Mouse (Mus musculus) hindbrain, embryonic 12.5 days (tissue): ENCODE data around the gene Elmo2. TPM values are rescaled to one million over a fixed set of nuclear protein-coding genes. Genes with fewer than 3 reads are reported as not detected.

ENCODE experiments used
- ATAC-seq: fragments of 200-750 bp; cut with Nextera tagmentation; 2 replicates; pipeline ENCODE4 v1.8.0; 2017; ENCODE audit warnings: moderate TSS enrichment; ENCODE audit not compliant: low FRiP score
- H3K27ac ChIP-seq: fragments of 300-500 bp; sonication (generic); 2 replicates; pipeline ENCODE4 v1.5.1; 2016; ENCODE audit warnings: mild to moderate bottlenecking
- H3K27me3 ChIP-seq: fragments of 300-500 bp; sonication (generic); 2 replicates; pipeline ENCODE4 v1.6.1; 2016; ENCODE audit warnings: mild to moderate bottlenecking
- H3K36me3 ChIP-seq: fragments of 300-500 bp; sonication (generic); 2 replicates; pipeline ENCODE4 v1.6.1; 2016; ENCODE audit warnings: mild to moderate bottlenecking
- H3K4me1 ChIP-seq: fragments of 300-500 bp; sonication (generic); 2 replicates; pipeline ENCODE4 v1.6.1; 2016
- H3K4me2 ChIP-seq: fragments of 300-500 bp; sonication (generic); replicated peaks from 2 replicates; pipeline ENCODE4 v1.6.1; 2016; ENCODE audit warnings: mild to moderate bottlenecking
- H3K4me3 ChIP-seq: fragments of 300-500 bp; sonication (generic); 2 replicates; pipeline ENCODE4 v1.5.1; 2016; ENCODE audit warnings: mild to moderate bottlenecking
- H3K9ac ChIP-seq: fragments of 300-500 bp; sonication (generic); 2 replicates; pipeline ENCODE4 v1.6.1; 2016; ENCODE audit warnings: mild to moderate bottlenecking, moderate library complexity
- H3K9me3 ChIP-seq: fragments of 300-500 bp; sonication (generic); replicated peaks from 2 replicates; pipeline ENCODE4 v1.6.1; 2016; ENCODE audit warnings: mild to moderate bottlenecking
- WGBS: fragments of 180-500 bp; shearing (Covaris S2); methylation state at CpG from one replicate; pipeline ENCODE4 v1.1.7; 2016; 5-methylcytosine and 5-hydroxymethylcytosine counted together
- polyA plus RNA-seq: library from polyadenylated mRNA; unstranded; fragments of >200 nt; fragmentation: Nextera tagmentation; extraction: Ambion mirVana; gene quantifications from 2 replicates; pipeline ENCODE4 v1.2.1, GENCODE M21; 2016

The Elmo2 gene
- polyA plus RNA-seq, 1 experiment from 2014 or later: 88.8 TPM

DNA sequence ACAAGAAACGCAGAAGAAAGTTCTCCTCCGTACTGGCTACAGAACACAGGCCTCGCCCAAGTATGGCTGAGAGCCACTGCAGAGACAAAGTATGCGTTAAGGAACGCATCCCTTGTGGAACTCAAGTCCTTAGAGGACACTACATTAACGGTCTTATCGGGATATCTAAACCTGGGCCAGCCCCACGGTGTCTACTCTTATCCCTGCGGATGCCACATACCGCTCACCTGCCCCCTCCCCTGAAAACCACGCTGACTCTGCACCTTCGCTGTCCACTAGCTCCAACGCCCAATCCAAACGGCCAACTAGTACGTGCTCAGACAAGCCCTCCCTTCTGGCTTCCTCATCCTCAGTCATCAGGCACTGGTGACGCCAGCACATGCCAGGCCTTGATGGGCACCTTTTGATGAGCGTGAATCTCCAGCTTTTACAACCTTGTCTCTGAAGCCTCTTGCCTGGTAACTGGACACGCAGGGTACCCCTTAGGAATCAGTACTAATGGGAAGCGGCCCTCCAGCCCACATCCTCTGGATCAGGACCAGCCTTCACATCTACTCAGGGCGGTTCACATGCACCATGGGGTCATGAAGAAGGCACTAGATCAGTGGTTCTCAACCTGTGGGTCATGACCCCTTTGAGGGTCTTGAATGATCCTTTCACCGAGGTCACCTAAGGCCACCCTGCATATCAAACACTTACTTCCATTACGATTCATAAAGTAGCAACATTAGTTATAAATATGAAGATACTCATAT, 4.1 kb downstream of the Elmo2 start:
- Histone ChIP-seq H3K27ac (no peak overlapping the region), H3K9me3 (no peaks in the 10 kb centered on the region), H3K27me3 (no peaks in the 10 kb centered on the region; the same call in 1 of the 2 replicates), H3K4me1 (peaks cover 71% of the 10 kb centered on the region), H3K4me2 (no peak overlapping the region), H3K36me3 (no peaks in the 10 kb centered on the region), H3K4me3 (no peak overlapping the region), H3K9ac (no peak overlapping the region)
- 86% methylated on average over 22 of the region's 22 CpGs for WGBS
- ATAC-seq: no peak

GRCm38 (mm10) chr2:165321381-165321888, 4.8 kb downstream of the Elmo2 start:
- peaks cover 74% of the 10 kb centered on the region for H3K4me1 ChIP-seq
- H3K4me3 ChIP-seq: no peak overlapping the region
- H3K9me3 ChIP-seq: no peaks in the 10 kb centered on the region
- H3K27ac ChIP-seq: peak overlapping the region; percentile 4; the same call in 1 of the 2 replicates
- 44% methylated on average over 8 of the region's 8 CpGs for WGBS
- H3K9ac ChIP-seq: no peak overlapping the region
- no peak for ATAC-seq
- H3K27me3 ChIP-seq: no peaks in the 10 kb centered on the region; the same call in 1 of the 2 replicates
- H3K36me3 ChIP-seq: no peaks in the 10 kb centered on the region
- H3K4me2 ChIP-seq: no peak overlapping the region

- no peak for ATAC-seq
- Histone ChIP-seq H3K27ac (0 out of 2 replicates have a peak overlapping the region, but pooled peaks have one; percentile 3), H3K4me1 (peaks cover 81% of the 10 kb centered on the region), H3K27me3 (no peaks in the 10 kb centered on the region; the same call in 1 of the 2 replicates), H3K9me3 (no peaks in the 10 kb centered on the region), H3K4me3 (no peak overlapping the region), H3K9ac (no peak overlapping the region), H3K4me2 (no peak overlapping the region; the same call in 1 of the 2 replicates), H3K36me3 (peaks cover 1% of the 10 kb centered on the region; the same call in 1 of the 2 replicates)
- WGBS: 67% methylated on average over 12 of the region's 12 CpGs
Measured at GRCm38 (mm10) chr2:165320531-165321150, 5.6 kb downstream of the Elmo2 start.

DNA sequence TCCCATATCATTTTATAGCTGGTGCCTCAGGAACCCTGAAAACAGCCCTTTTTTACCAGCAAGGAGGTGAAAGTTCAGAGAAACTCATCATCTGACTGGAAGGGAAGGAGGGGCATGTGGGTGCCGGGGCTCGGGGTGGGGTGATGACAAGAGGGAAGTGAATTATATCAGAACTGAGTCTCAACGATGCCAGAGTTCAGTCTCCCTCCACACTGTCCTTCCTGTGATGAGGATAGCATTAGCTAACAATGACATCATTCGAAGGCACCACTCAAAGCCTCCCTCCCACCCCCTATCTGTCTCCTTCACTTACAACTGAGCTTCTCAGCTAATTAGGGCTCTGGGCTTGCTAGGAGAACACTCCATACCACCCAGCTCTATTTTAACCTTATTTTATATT, 6.8 kb downstream of the Elmo2 start:
- Histone ChIP-seq H3K4me2 (no peak overlapping the region), H3K4me3 (no peak overlapping the region), H3K27me3 (no peaks in the 10 kb centered on the region; the same call in 1 of the 2 replicates), H3K27ac (no peak overlapping the region), H3K4me1 (peaks cover 75% of the 10 kb centered on the region), H3K9ac (no peak overlapping the region), H3K36me3 (peaks cover 13% of the 10 kb centered on the region), H3K9me3 (no peaks in the 10 kb centered on the region)
- WGBS: 76% methylated on average over 4 of the region's 4 CpGs
- ATAC-seq: no peak

DNA sequence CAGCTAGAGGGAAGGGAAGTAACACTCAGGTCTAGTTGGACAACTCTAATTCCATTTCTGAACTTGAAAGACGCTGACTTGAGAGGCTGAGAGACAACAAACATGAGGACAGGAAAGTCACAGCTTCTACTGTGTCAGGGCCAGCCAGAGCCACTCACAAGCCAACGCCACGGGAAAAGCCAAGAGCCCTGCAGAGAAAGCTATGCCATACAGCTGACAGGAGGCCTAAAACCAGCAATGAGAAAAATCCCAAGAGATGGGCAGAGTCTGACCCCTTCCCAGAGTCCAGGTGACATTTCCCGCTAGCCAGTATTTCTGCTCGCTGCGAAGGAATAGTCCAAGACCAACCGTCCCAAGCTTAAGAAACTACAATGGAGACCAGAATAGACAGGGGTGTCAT, 7.3 kb downstream of the Elmo2 start:
- Histone ChIP-seq H3K27ac (no peak overlapping the region), H3K9ac (no peak overlapping the region), H3K9me3 (no peaks in the 10 kb centered on the region), H3K4me3 (no peak overlapping the region), H3K27me3 (no peaks in the 10 kb centered on the region; the same call in 1 of the 2 replicates), H3K4me1 (peaks cover 74% of the 10 kb centered on the region), H3K4me2 (no peak overlapping the region), H3K36me3 (peaks cover 18% of the 10 kb centered on the region)
- 84% methylated on average over 7 of the region's 7 CpGs for WGBS
- ATAC-seq: no peak

DNA sequence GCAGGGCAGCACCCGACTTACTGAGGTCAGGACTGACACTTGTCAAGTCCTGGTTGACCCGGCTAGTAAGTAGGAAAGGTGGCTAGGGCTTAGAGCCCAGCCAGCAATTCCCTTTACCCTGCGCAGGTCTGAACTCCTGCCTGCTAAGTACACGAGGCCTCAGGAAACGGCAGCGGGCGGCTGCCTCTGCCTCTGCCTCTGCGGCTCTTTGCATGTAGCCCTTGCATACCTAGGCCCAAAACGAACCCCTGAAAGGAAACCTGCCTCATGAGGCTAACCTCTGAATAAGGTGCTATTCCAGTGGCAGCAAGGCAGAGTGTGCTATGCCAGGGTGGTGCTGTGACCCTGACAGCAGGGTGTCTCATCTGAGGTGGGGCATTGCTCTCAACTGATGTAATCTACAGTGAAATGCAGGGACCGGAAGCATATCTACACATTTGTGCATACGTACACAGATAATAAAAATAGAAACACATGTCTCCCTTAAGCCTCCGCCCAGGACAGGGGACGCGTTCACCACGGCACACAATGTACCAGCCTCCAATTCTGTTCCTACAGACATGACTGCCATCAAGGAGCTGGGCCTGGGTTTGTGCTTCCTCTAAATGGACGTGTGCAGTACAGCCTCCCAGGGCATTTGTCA, 8.5 kb downstream of the Elmo2 start:
- Histone ChIP-seq H3K36me3 (peaks cover 30% of the 10 kb centered on the region), H3K9me3 (no peaks in the 10 kb centered on the region), H3K4me2 (peak overlapping the region; percentile 36), H3K4me1 (peaks cover 66% of the 10 kb centered on the region), H3K4me3 (no peak overlapping the region), H3K27ac (peak overlapping the region; percentile 97), H3K9ac (peak overlapping the region; percentile 0), H3K27me3 (no peaks in the 10 kb centered on the region; the same call in 1 of the 2 replicates)
- no peak for ATAC-seq
- 48% methylated on average over 16 of the region's 16 CpGs for WGBS

DNA sequence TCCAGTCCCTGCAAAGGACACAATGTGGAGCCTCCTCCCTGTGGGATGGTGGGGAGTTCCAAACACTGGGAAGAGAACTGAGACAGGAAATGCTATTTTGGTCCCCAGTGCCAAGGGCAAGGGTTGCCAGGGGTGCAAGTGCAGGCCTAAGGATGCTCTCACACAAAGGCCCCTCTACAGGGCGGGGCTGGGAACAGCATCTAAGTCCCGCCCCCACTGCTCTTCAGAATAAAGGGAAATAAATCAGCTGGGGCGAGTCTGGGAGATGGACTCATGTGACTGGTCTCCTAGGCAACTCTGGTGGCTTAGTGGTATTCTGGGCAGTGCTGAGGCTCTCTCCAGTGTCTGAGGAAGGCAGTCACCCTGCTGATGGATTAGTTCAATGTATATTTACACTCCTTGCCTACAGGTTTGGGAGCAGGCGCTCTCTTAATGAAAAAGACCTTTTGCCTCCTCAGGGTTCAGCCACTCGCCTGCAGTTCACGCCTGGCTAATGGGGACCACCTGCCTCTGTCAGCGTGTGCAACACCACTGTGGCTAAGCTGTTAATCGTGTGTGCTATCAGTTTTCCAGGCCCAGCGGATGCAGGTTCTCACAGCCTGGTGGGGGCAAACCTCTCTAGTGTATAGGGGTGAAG, 9.3 kb downstream of the Elmo2 start:
- Histone ChIP-seq H3K4me1 (peaks cover 59% of the 10 kb centered on the region), H3K9me3 (no peaks in the 10 kb centered on the region)

DNA sequence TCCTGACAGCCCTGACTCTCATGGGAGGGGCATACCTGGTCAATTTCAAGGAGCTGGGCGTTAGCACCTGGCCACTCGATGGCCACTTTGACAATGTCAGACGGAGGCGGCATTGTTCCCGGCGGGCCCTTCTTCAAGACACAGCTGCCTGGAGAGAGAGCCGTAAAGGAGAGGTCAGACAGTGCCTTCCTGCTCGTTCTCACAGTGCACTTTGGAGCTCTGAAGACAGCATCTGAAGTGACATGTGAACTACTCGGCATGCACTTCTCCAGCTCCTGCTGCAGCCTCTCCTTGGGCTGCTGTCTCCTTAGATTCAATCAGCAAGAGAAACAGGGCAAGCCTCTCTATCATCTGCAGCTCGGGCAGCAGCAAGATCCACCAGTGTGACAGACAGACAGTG, 10.1 kb downstream of the Elmo2 start:
- peaks cover 56% of the 10 kb centered on the region for H3K4me1 ChIP-seq
- no peaks in the 10 kb centered on the region for H3K9me3 ChIP-seq
- H3K9ac ChIP-seq: peak overlapping the region; percentile 50
- H3K36me3 ChIP-seq: peaks cover 41% of the 10 kb centered on the region
- peak overlapping the region; percentile 31 for H3K4me2 ChIP-seq
- ATAC-seq: no peak
- peak overlapping the region; percentile 97 for H3K27ac ChIP-seq
- H3K4me3 ChIP-seq: no peak overlapping the region
- 41% methylated on average over 10 of the region's 10 CpGs for WGBS
- no peaks in the 10 kb centered on the region for H3K27me3 ChIP-seq

More for the DNA sequence above, 9.3 kb downstream of the Elmo2 start:
- Histone ChIP-seq H3K4me3 (no peak overlapping the region), H3K27ac (peak overlapping the region; percentile 97), H3K36me3 (peaks cover 37% of the 10 kb centered on the region), H3K4me2 (peak overlapping the region; percentile 36), H3K27me3 (no peaks in the 10 kb centered on the region; the same call in 1 of the 2 replicates), H3K9ac (peak overlapping the region; percentile 50)
- ATAC-seq: peak; percentile 94
- 1% methylated on average over 9 of the region's 9 CpGs for WGBS

- no peak overlapping the region for H3K4me3 ChIP-seq
- ATAC-seq: no peak
- no peak overlapping the region for H3K9ac ChIP-seq
- H3K4me1 ChIP-seq: peaks cover 64% of the 10 kb centered on the region
- H3K4me2 ChIP-seq: no peak overlapping the region
- H3K27ac ChIP-seq: no peak overlapping the region
- peaks cover 56% of the 10 kb centered on the region for H3K36me3 ChIP-seq
- no peaks in the 10 kb centered on the region for H3K27me3 ChIP-seq
- 87% methylated on average over 8 of the region's 8 CpGs for WGBS
- no peaks in the 10 kb centered on the region for H3K9me3 ChIP-seq
Measured at GRCm38 (mm10) chr2:165314197-165314596, 12.1 kb downstream of the Elmo2 start.

GRCm38 (mm10) chr2:165312381-165312780, 13.9 kb downstream of the Elmo2 start:
- Histone ChIP-seq H3K27me3 (no peaks in the 10 kb centered on the region), H3K4me3 (no peak overlapping the region), H3K4me1 (peaks cover 49% of the 10 kb centered on the region), H3K4me2 (no peak overlapping the region), H3K9me3 (no peaks in the 10 kb centered on the region), H3K36me3 (peaks cover 70% of the 10 kb centered on the region), H3K9ac (no peak overlapping the region), H3K27ac (no peak overlapping the region)
- no peak for ATAC-seq
- 77% methylated on average over 7 of the region's 7 CpGs for WGBS

- Histone ChIP-seq H3K9me3 (no peaks in the 10 kb centered on the region), H3K9ac (no peak overlapping the region), H3K27ac (no peak overlapping the region), H3K4me2 (no peak overlapping the region), H3K4me1 (peaks cover 41% of the 10 kb centered on the region), H3K4me3 (no peak overlapping the region), H3K27me3 (no peaks in the 10 kb centered on the region), H3K36me3 (peaks cover 74% of the 10 kb centered on the region)
- no peak; the same call in 1 of the 2 replicates for ATAC-seq
- 68% methylated on average over 12 of the region's 12 CpGs for whole genome bisulfite sequencing
Measured at GRCm38 (mm10) chr2:165311577-165311976, 14.7 kb downstream of the Elmo2 start.
